Mouse (Mus musculus): ENCODE measurements around the gene Rgs7.

- TF ChIP-seq POLR2A (IDR thresholded peaks at IDR 0.05; ENCODE audit: borderline replicate concordance, low read depth, low read length) (no peak), CTCF (IDR thresholded peaks at IDR 0.05; ENCODE audit: low read depth, low read length) (no peak)
Measured at GRCm38 (mm10) chr1:175427112-175427511, 65.2 kb downstream of the Rgs7 start.
